Mouse (Mus musculus): ENCODE results near the gene Pou6f2.

DNA sequence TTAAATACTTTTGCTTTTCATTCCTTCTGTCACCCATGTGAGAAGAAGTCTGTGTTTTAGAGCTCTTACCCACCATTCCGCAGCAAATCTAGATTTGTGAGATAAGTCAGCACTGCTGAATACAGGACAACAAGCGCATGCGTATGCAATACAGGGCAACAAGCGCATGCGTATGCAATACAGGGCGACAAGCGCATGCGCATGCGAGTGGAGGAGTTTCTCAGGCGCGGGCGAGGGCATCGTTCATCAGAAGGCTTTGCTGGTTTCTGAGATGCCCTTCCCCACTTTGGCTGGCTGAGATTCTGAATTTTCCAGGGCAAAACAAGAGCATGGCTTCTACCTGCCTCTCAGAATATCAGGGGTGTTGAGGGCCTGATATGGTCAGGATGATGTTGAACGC, 186.2 kb downstream of the Pou6f2 start:
- TF ChIP-seq CTCF (IDR thresholded peaks at IDR 0.05; ENCODE audit: insufficient read depth, low read length) (no peak), POLR2A (IDR thresholded peaks at IDR 0.05; ENCODE audit: borderline replicate concordance, extremely low read depth, low read depth, low read length) (no peak)

Data from lung, adult 2 months (tissue).